ENCODE assay signal across 9 mouse cellular contexts in genomic region chr8:115249688-115250366, GRCm38 (mm10).
DNase-seq lines count a peak whose midpoint lies in the region; ATAC-seq and TF ChIP-seq lines count a peak whose summit lies in the region.
"Had no signal": no experiment of that assay in that cellular context is flagged by ENCODE, and none has a peak within 500 bp of the region (broad histone marks: within the 10 kb centered on the region; RNA-seq: fewer than 3 reads in every experiment).

No protein-coding gene starts in this region.

- TF ChIP-seq CTCF in layer of hippocampus, adult 2 months (conservative IDR thresholded peaks at IDR 0.05), result no peak
- TF ChIP-seq CTCF in liver, postnatal 0 days (IDR thresholded peaks at IDR 0.05; ENCODE audit: low read depth), result no peak

- peak in 1 of 2 experiments; percentile 16 for DNase-seq in layer of hippocampus, adult 2 months (ENCODE audit: low spot score in 2 of 2)
- DNase-seq in layer of hippocampus, postnatal 10 days (ENCODE audit: low spot score in 2 of 2), result no peak
- no peak for DNase-seq in liver, postnatal 0 days
- no peak for DNase-seq in spleen, postnatal 36 days (ENCODE audit: low spot score in 2 of 2)
- DNase-seq in embryo, embryonic 10.5 days (ENCODE audit: low spot score), result no peak

- ATAC-seq in embryonic facial prominence, embryonic 12.5 days (ENCODE audit: insufficient number of reproducible peaks, insufficient read depth, low FRiP score, low TSS enrichment), result no peak
- ATAC-seq in hindbrain, embryonic 16.5 days, result no peak
- no peak for ATAC-seq in liver, postnatal 0 days
- no peak for ATAC-seq in stomach, embryonic 16.5 days (ENCODE audit: insufficient read depth, low FRiP score)

- H3K4me2 ChIP-seq in embryonic facial prominence, embryonic 12.5 days (replicated peaks), result peak overlapping the region; percentile 34
- peak overlapping the region; percentile 37 for H3K4me2 ChIP-seq in hindbrain, embryonic 16.5 days (ENCODE audit: low read length)
- H3K4me2 ChIP-seq in liver, postnatal 0 days (ENCODE audit: low read depth, low read length), result peak overlapping the region; percentile 22; the same call in 1 of the 2 replicates
- H3K4me2 ChIP-seq in stomach, embryonic 16.5 days (ENCODE audit: low read depth, low read length), result peak overlapping the region; percentile 37
- H3K4me2 ChIP-seq: liver, embryonic 15.5 days had no signal

- H3K27me3 ChIP-seq in embryonic facial prominence, embryonic 12.5 days, result peaks cover 2% of the 10 kb centered on the region; the same call in 1 of the 2 replicates
- peaks cover 2% of the 10 kb centered on the region for H3K27me3 ChIP-seq in hindbrain, embryonic 16.5 days (replicated peaks; ENCODE audit: control insufficient read depth, insufficient read depth, low read length)
- no peaks in the 10 kb centered on the region for H3K27me3 ChIP-seq in liver, postnatal 0 days (ENCODE audit: insufficient read depth, low read length)
- no peaks in the 10 kb centered on the region for H3K27me3 ChIP-seq in stomach, embryonic 16.5 days (ENCODE audit: control insufficient read depth, insufficient read depth, low read length)
- H3K27me3 ChIP-seq: liver, embryonic 15.5 days had no signal

- no peaks in the 10 kb centered on the region for H3K36me3 ChIP-seq in embryonic facial prominence, embryonic 12.5 days
- H3K36me3 ChIP-seq in hindbrain, embryonic 16.5 days (ENCODE audit: control insufficient read depth, insufficient read depth, low read length), result no peaks in the 10 kb centered on the region
- no peaks in the 10 kb centered on the region for H3K36me3 ChIP-seq in liver, postnatal 0 days (replicated peaks; ENCODE audit: insufficient read depth, low read length)
- no peaks in the 10 kb centered on the region for H3K36me3 ChIP-seq in stomach, embryonic 16.5 days (ENCODE audit: control insufficient read depth, insufficient read depth, low read length)
- H3K36me3 ChIP-seq: liver, embryonic 15.5 days had no signal

- H3K9ac ChIP-seq in embryonic facial prominence, embryonic 12.5 days, result no peak overlapping the region
- no peak overlapping the region for H3K9ac ChIP-seq in hindbrain, embryonic 16.5 days (ENCODE audit: low read depth, low read length)
- H3K9ac ChIP-seq in liver, postnatal 0 days (replicated peaks), result no peak overlapping the region
- H3K9ac ChIP-seq in stomach, embryonic 16.5 days (ENCODE audit: low read length), result no peak overlapping the region
- H3K9ac ChIP-seq: liver, embryonic 15.5 days had no signal

- H3K4me1 ChIP-seq in embryonic facial prominence, embryonic 12.5 days, result peaks cover 8% of the 10 kb centered on the region
- H3K4me1 ChIP-seq in hindbrain, embryonic 16.5 days (ENCODE audit: control insufficient read depth, insufficient read depth, low read depth, low read length), result peaks cover 8% of the 10 kb centered on the region; the same call in 1 of the 2 replicates
- H3K4me1 ChIP-seq in liver, postnatal 0 days (ENCODE audit: insufficient read depth), result no peaks in the 10 kb centered on the region
- no peaks in the 10 kb centered on the region for H3K4me1 ChIP-seq in stomach, embryonic 16.5 days (ENCODE audit: control insufficient read depth, insufficient read depth, low read length)
- H3K4me1 ChIP-seq: liver, embryonic 15.5 days had no signal

- peak overlapping the region; percentile 30 for H3K4me3 ChIP-seq in layer of hippocampus, adult 2 months
- H3K4me3 ChIP-seq in embryonic facial prominence, embryonic 12.5 days, result no peak overlapping the region
- no peak overlapping the region for H3K4me3 ChIP-seq in hindbrain, embryonic 16.5 days (ENCODE audit: low read length)
- no peak overlapping the region for H3K4me3 ChIP-seq in liver, postnatal 0 days (ENCODE audit: low read depth, low read length)
- peak overlapping the region; percentile 4; the same call in 1 of the 2 replicates for H3K4me3 ChIP-seq in stomach, embryonic 16.5 days (replicated peaks; ENCODE audit: low read length)
- H3K4me3 ChIP-seq: liver, embryonic 15.5 days had no signal

- H3K27ac ChIP-seq in layer of hippocampus, adult 2 months, result no peak overlapping the region
- no peak overlapping the region for H3K27ac ChIP-seq in embryonic facial prominence, embryonic 12.5 days
- H3K27ac ChIP-seq in hindbrain, embryonic 16.5 days (ENCODE audit: low read depth, low read length), result no peak overlapping the region
- H3K27ac ChIP-seq in liver, postnatal 0 days (ENCODE audit: low read depth), result no peak overlapping the region
- H3K27ac ChIP-seq in stomach, embryonic 16.5 days (ENCODE audit: low read length), result no peak overlapping the region
- H3K27ac ChIP-seq: liver, embryonic 15.5 days had no signal

- TF ChIP-seq EP300 in liver, postnatal 0 days (IDR thresholded peaks at IDR 0.05; ENCODE audit: low read depth), result no peak

- 37% methylated on average over 22 of the region's 22 CpGs for WGBS in embryonic facial prominence, embryonic 12.5 days
- 35% methylated on average over 22 of the region's 22 CpGs for WGBS in hindbrain, embryonic 16.5 days
- WGBS in liver, postnatal 0 days (ENCODE audit: insufficient replicate concordance), result 52% methylated on average over 22 of the region's 22 CpGs
- WGBS in stomach, embryonic 16.5 days, result 37% methylated on average over 22 of the region's 22 CpGs

- H3K9me3 ChIP-seq in embryonic facial prominence, embryonic 12.5 days, result no peaks in the 10 kb centered on the region
- H3K9me3 ChIP-seq in hindbrain, embryonic 16.5 days (ENCODE audit: control insufficient read depth, low read length), result no peaks in the 10 kb centered on the region
- H3K9me3 ChIP-seq in liver, postnatal 0 days (ENCODE audit: low read length), result peaks cover 5% of the 10 kb centered on the region
- H3K9me3 ChIP-seq in stomach, embryonic 16.5 days (replicated peaks; ENCODE audit: control insufficient read depth, low read length), result no peaks in the 10 kb centered on the region
- H3K9me3 ChIP-seq: liver, embryonic 15.5 days had no signal

Comparison
In these comparisons a context has a peak if more than half of its experiments do, and no peak if none do; other contexts are left out.
1. H3K4me3 ChIP-seq: peak in layer of hippocampus, adult 2 months (single experiment) and stomach, embryonic 16.5 days (single experiment); none in embryonic facial prominence, embryonic 12.5 days (single experiment), hindbrain, embryonic 16.5 days (single experiment) and liver, postnatal 0 days (single experiment).
2. Peak in every context shown above with its lines, with median percentiles within 50 percentile points of each other: H3K4me2 ChIP-seq.